Mouse (Mus musculus): ENCODE measurements around the gene Elovl2.
"Not testable (repeated sequence)": the region's sequence is repeated elsewhere in the genome, so short reads cannot be mapped to it uniquely, and the experiment has no call there.

The Elovl2 gene

DNA sequence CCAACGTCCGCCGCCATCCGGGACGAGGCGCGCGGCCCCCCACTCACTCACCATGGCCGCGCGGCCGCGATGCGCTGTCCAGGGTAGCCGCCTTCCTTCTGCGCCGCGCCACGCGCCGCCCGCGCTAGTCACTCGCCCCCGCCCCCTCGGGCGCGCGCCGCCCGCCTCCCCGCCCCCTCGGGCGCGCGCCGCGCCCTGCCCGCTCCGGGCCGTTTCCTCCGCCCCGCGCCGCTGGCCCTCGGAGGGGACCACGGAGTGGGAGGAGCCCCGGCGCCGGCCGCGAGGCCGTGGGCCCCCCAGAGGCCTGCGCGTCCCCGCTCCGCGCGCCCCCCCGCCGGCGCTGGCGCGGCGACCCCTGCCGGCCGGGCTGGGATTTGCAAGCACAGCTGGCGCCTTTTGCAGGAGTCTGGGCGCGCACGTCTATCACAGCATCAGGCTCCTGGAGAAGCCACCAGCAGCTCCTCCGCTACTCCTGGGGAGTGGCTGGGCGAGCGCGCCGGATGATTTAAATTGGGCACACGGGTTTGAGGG is at the start of gene Elovl2:
Gene Elovl2 (minus strand): TSS at position 102 of the 531 bp plus-strand sequence.
- DNase-seq (ENCODE audit: low spot score), result peak; percentile 15

DNA sequence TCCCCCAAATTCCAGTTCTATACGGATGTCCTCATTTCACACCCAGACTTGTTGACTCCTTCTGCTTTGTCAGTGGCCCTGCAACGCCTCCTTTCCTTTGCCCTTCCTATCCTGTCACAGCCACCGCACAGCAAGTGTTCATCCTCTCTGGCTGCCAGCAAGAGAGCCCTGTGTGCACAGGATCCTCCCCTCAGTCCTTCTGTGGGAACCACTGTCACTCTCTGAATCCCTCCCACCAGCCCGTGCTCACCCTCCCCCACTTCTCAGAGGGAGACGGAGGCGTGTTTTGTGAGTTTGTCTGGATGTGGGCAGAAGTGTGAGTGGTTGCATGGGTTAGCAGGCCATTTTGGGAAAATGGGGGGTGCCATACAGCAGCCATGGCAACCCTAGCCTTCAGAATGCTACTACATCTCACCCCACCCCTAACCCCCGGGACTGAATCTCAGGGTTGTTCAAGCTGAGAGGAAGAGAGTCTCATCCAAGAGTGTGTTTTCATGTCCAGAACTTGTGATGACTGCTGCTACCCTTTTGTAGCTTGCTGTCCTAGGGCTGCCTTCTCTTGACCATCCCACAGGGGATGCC is 47.7 kb upstream of the Elovl2 start:
- DNase-seq (ENCODE audit: low spot score), result no peak

DNA sequence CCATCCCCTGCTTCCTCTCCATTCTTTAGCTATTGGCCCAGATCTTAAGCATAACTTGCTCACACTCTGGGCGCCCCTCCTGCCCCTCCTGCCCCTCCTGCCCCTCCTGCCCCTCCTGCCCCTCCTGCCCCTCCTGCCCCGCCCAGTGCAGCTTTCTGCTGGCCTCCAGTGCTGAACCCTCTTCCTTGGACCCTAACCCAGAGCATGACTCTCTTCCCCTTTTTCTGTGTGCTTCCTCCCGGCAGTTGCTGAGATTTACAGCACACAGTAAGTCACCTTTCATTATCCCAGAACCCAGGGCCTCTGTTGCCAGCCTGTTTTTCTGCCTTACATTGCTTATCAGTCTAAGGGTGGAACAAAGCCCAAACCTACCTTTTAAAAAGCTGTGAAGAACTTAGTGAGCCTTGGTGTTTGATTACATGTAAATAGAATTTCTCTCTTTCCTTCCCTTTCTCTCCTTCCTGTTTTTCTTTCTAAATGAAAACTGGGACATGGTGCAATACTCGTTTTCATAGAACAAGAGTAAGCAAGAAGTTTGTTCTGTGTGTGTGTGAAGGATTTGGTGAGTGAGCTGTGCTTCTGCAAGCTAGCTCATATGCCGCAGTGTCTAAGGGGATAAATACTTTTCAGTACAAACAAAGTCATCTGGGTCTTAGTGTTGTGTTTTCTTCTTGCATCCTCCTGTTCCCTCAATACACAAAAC is 43.2 kb upstream of the Elovl2 start:
- DNase-seq (ENCODE audit: low spot score), result no peak

DNA sequence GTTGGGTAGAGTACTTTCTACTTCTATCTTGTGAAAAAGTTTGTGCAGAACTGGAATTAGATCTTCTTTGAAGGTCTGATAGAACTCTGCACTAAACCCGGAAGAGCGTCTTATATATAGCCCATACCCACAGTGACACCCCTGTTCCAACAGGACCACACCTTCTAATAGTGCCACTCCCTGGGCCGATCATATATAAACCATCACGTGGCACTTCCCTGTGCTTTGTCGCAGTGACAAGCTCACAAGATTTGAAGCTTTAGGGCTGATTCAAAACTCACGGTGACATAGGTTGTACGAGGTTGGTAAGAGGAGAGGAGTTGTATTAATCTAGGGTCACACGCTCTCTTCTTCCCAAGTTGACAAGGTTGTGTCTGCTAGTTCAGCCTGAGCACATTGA is 41.4 kb upstream of the Elovl2 start:
- not testable (repeated sequence) for DNase-seq (ENCODE audit: low spot score)

DNA sequence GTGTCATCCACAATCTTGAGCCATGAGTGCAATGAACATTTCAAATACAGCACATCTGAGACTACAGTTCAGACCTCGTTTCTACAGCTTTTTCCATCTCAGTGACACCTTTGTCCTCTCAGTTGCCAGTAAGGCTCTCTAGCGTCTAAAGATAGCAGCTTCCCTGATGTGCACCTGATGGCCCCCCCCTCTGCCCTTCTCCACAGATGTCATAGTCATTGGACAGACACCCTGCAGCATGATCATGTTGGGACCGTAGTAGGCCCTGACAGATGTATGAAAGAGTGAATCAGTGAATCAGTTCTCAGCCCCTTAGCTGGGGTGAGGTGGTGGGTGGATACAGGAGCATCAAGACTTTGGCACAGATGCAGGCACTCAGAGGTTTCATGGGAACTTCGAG is 37.6 kb upstream of the Elovl2 start:
- no peak for DNase-seq (ENCODE audit: low spot score)

DNA sequence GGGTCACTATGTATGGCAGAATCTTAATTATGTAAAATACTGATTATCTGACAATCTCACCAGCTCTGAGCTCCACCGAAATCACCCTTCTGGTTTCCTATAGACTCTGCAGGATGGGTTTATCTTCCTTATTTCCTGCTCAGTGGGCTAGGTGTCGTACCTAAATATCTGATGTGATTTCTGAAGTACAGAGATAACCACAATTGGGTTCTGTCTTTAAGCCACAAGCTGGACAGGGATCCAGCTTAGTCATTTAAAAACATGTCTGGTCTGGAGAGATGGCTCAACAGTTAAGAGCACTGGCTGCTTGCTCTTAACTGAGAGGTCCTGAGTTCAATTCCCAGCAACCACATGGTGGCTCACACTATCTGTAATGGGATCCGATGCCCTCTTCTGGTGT is 36.8 kb upstream of the Elovl2 start:
- DNase-seq (ENCODE audit: low spot score), result no peak

DNA sequence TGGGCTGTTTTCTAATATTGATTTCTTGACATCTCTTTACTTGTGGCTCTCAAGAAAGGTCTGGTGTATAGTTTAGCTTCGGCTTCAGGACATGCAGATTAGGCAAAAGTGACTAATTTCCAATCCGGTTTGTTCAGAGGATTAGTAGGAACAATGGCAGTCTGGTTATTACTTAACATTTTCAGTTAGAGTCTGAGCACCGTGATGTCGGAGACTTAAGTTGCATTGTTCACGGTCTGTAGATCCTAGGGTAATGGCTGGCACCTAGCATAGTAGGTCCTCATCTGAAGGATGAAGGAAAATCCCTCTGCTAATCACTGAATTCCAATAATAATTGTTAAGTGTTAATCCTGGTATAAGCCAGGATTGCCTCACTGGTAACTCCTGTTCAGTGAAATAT is 35.9 kb upstream of the Elovl2 start:
- no peak for DNase-seq (ENCODE audit: low spot score)

DNA sequence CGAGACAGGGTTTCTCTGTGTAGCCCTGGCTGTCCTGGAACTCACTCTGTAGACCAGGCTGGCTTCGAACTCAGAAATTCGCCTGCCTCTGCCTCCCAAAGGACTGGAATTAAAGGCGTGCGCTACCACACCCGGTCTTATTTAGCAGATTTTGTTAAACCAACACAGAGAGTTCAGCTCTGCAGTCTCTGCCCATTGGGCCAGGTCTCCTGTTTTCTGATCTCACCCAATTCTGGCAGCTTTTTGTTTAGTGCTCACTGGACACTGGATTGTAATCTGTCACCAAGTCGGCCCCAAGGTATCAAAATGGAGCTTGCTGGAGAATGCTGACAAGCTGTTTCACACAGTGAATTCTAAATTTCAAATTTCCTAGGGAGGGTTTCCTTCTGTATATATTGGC is 32.5 kb upstream of the Elovl2 start:
- no peak for DNase-seq (ENCODE audit: low spot score)

DNA sequence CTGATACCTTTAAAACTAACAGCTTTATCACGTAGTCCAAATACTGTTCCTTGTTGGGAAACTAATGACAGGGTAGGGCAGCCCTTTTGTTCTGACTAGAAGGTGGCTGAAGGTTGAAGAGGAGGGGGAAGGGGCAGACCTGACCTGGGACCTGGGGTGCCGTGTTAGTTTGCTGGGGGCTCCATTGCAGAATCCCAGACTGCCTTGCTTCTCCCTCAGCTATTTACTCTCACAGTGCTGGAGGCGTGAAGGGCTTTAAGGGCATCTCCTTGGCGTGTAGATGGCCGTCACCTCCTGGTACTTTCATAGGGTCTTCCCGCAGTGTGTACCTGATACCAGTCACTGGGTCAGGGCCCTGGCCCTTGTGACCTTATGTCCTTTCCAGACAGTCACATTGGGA is 31.9 kb upstream of the Elovl2 start:
- no peak for DNase-seq (ENCODE audit: low spot score)

DNA sequence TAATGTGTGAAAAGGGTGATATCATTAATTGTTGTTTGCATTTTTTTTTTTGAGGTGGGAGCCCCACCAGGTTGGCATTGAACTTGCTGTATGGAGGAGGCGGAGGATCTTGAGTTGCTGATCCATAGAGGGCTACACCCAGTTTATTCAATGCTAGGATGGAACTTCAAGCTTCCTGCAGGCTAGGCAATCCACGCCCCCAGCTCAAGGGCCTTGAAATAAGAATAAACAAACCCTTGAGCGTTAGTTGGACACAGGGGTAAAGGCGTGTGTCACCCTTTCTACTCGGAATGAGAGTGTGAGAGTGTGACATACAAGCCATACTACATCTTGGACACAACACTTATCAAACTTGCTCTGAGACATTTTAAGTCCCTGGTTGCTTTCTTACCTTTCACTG is 31.5 kb upstream of the Elovl2 start:
- no peak for DNase-seq (ENCODE audit: low spot score)

DNA sequence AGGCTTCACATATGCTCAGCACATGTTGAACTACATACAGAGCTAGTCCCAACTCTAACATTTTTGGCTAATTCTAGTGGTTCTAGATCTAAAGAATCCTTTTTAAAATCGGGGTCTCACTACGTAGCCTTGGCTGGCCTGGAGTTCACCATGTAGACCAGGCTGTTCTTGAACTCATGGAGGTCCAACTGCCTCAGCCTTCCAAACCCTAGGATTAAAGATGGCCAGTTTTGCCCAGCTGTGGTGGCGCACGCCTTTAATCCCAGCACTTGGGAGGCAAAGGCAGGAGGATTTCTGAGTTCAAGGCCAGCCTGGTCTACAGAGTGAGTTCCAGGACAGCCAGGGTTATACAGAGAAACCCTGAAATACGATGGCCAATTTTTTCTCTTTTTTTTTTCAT is 31.0 kb upstream of the Elovl2 start:
- DNase-seq (ENCODE audit: low spot score), result not testable (repeated sequence)

DNA sequence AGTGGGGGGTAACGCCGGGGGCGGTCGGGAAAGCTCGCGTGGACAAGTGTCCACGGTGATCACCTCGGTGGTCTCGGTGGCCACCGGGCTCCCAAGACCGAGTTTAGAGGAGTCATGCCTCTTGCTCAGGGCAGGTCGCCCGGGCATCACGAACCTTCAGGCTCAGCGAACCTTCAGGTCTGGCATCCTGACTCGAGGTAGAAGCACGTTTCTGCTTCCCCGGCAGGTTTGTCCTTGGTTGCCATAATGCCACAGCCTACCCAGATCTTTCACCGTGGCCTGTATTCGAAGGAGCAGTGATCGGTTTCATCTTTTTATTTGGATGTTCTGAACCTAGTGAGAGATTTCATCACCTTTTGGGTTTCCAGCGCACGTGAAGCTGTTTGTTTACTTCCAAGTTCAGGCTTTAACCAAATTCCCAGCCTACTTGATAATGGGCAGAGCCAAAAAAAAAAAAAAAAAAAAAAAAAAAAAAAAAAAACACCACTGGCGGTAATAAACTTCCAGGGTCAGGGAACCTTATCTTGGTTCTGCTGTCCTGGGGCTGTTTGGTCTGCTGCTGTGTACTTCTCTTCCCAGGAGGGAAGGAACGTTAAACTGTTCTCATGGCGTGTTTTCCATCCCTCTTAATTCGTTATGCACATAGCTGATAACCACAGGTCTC is 30.2 kb upstream of the Elovl2 start:
- DNase-seq (ENCODE audit: low spot score), result no peak

DNA sequence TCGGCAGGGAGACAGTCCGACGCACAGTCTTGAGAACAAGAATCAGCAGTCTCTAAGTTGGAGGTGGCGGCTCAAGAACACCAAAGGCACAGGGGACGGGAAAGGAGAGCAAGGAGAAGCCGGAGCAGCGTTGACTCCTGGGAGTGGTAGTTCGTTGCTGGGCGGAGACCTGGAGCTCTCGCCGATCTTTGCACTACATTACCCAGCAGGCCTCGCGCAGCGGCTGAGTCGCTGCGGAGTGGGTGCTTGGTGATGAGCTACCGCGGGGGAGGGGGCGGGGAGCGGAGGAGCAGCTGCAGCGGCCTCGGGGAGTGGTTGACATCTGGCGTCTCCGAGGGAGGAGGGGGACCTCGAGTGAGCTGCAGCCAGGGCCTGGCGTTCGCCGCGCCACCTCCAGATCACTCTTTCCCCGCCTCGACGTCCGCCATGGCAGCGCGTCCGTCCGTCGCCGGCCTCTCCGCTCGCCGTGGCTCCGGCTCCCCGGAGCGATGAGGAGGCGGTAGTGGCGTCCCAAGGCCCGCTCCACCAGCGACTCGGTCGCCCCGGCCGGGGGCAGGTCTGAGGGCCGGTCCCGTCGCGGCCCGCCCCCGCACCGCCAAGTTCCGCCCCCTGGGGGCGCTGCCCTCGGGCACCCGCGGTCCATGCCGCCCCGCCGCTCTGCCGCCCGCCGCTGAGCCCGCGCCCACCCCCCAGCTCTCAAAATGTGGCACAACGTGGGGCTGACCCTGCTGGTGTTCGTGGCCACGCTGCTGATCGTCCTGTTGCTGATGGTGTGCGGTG is 29.5 kb upstream of the Elovl2 start, which contains the start of gene Smim13:
Gene Smim13 (plus strand): TSS at position 307 of the 780 bp plus-strand sequence.
- DNase-seq (ENCODE audit: low spot score), result peak; percentile 56

DNA sequence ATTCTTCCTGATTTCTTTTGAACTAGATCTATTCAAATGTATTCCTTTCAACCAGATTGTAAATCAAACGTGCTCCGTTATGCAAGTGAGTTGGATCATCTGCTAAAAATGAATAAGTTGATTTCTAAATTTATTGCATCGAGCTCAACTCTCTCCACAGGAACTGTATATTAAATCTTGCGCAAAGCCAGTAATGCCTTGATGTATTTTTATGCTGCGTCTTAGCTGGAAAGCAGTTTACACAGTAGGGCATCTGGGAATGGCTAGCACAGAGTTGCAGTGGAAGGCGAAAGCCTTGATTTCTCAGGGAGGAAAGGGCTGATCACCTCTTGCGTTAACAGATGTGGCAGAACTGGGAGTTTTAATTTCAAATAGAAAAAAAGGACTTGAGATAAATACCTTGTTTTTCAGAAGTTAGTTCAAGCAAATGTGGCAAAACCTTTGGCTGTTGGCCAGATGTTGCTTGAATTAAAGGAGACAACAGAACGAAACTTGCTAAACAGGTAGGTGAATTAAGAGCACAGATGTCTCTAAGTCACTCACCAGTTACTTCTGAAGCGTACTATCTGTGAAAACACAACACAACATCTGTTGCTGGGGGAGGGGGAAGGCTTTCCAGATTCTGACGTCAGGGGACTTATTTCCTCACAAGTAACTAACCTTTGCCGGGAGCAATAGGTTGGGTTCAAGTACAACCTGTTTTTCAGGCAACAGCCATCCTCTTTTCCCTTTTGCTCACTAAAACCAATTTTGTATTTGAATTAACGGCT is 28.7 kb upstream of the Elovl2 start:
- no peak for DNase-seq (ENCODE audit: low spot score)

DNA sequence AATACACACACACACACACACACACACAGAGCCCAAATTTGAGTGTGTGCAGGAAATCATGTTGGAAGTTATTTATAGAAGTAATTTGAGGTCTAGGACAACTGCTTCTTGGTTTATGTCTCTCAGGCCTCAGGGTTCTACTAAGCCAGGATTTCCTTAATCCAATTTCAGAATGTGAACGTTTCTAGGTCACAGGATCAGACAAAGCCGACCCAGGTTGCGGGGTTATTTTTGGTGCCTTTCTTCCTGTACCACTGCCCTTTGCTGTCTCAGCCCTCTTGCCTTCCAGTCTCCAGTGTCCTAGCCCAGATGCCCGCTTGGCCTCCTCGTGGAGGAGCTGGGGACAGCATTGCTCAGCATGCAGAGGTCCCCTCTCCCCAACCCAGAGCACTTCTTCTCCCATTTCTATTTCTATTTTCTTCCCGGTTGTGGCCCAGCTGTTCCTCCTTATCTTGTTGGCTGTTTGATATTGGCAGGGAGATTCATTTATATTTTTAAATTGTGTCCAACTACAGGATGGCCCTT is 24.2 kb upstream of the Elovl2 start:
- no peak for DNase-seq (ENCODE audit: low spot score)

DNA sequence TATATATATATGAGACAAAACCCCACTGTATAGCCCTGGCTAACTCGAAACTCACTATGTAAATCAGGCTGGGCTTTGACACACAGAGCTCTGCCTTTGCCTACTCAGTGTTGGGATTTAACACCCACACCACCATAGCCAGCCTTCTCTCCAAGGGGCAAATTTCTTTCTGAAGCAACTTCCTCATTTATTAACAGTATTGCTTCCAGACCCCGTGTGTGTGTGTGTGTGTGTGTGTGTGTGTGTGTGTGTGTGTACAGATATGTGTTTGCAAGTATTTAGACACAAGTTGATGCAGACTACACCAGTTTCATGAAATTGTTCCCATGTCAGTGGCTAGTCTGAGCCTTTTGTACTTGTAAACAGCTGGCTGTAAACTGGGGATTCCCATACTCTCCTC is 21.4 kb upstream of the Elovl2 start:
- no peak for DNase-seq (ENCODE audit: low spot score)

DNA sequence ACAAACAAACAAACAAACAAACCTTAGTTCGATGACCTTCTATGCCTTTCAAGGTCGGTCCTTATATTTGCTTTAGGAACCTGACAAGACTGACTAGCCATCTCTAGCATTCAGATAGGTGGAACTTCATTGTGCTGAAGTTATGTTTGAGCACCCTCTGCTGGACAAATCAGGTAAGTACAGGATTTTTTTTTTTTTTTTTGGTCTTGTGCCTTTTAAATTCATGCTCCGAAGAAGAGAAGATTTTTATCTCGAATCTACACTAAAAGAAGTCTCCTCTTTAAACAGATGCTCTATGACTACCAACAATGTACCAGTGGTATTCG is 18.6 kb upstream of the Elovl2 start:
- no peak for DNase-seq (ENCODE audit: low spot score)

DNA sequence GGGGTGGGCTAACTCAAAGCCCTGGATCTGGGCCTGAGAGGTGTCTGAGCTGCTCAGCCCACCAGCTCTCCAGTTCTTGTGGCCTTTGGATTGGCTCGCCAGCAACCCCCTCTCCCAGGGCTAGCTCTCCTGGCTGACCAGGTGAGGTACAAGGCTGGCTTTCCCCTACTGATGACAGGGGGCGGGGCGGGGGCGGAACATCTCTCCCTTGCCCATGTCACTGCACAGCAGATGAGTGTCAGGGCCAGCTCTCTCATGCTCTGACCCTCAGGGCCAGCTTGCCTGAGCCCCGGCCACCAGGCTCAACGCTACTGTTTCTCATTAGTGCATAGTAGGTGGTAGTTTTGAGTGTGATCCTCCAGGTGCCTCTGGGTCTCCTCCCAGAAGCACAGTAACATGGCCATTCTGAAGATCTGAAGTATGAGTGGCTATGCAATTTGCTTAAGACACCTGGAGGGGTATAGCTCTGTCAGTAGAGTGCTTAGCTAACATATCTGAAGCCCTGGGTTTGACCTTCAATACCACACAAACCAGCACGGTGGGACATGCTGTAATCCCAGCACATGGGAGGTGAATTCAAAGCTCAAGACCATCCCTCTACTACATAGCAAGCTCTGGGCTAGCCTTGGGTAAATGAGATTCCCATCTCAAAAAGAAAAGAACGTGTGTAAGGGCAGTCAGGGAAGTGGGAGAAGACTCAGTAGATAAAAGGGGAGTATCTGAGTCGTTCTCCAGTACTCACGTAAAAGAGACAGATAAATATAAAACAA is 18.0 kb upstream of the Elovl2 start:
- no peak for DNase-seq (ENCODE audit: low spot score)

DNA sequence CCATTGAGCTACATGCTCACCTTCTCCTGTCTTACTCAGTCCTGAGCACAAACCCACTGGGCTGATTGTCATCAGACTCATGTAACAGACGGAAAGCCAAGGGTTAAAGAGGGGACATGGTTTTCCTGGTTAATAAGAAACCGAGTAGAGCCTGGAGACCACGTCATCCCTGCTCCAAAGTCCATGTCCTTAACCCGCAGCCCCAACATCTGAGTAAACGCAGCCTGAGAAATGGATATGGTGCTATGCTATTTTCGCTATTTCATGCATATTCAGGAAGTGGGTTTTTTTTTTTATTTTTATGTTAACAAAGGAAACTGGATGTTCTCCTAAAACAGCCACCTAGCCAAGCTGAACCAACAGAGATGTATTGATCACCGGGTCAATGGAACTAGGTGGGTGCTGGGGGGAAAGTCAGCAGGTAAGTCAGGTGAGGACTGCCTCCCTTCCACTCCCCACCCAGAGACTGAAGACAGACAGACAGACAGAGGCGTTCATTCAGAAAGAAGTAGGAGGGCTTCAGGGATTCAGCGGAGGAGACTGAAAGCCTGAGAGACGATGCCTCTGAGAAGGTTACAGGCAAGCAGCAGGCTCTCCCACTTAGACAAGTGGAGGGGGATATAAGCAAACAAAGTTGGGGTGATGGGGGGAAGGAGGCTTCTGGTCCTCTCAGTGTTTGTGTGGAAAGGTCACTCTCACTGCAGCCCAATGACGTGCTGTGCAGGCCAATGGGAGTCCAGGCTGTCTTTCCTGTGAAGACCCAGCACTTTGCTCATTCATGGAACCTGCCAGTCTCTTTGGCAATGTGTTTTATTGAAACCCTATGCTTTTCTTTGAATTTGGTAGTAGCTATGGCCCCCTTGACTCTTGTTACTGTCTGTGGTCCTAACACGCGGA is 15.9 kb upstream of the Elovl2 start:
- DNase-seq (ENCODE audit: low spot score), result no peak

DNA sequence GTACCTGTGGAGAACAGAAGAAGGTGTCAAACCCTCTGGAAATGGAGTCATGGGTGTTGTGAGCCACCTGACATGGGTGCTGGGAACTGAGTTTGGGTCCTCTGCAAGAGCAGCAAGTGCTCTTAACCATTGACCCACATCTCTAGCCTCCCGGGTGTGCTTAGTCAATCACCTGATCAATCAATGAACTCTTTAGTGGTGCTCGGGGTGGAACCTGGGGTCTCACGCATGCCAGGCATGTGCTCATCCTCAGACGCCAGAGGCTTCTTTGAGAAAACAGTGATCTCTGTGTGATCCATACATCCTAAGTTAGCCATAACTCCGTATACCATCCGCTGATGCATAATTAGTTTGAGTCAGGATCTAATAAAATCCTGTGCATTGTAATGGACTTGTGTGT is 15.0 kb upstream of the Elovl2 start:
- DNase-seq (ENCODE audit: low spot score), result no peak

Measured in urinary bladder, postnatal 10 days (tissue).